ENCODE assay signal across 7 mouse cellular contexts in genomic region chr15:52458782-52459181, GRCm38 (mm10).
A peak's percentile ranks its signal among the peaks of the same experiment; 100 is the strongest.
DNase-seq lines count a peak whose midpoint lies in the region; ATAC-seq lines count a peak whose summit lies in the region.

No protein-coding gene starts in this region.

- H3K4me1 ChIP-seq in midbrain, embryonic 10.5 days = peaks cover 20% of the 10 kb centered on the region

- peak; percentile 59 for DNase-seq in WW6 (ENCODE audit: low read depth, low spot score)
- peak; percentile 94 to 95 for DNase-seq in cerebellum, postnatal 14 days
- DNase-seq in gastrocnemius, adult 18-20 months (ENCODE audit: low spot score) = peak; percentile 34
- peak; percentile 60 to 76 for DNase-seq in left cerebral cortex, adult 8-10 months (ENCODE audit: low spot score in 2 of 2)
- DNase-seq in midbrain, embryonic 10.5 days (ENCODE audit: low spot score) = peak; percentile 85
- DNase-seq in skeletal muscle tissue, adult 2 months (ENCODE audit: low read depth, low spot score) = peak; percentile 30

- no peaks in the 10 kb centered on the region for H3K27me3 ChIP-seq in midbrain, embryonic 10.5 days (ENCODE audit: low read depth, poor library complexity, severe bottlenecking)

- peak overlapping the region; percentile 63 for H3K27ac ChIP-seq in midbrain, embryonic 10.5 days (replicated peaks)

- no peak overlapping the region for H3K4me3 ChIP-seq in midbrain, embryonic 10.5 days

- no peaks in the 10 kb centered on the region for H3K9me3 ChIP-seq in midbrain, embryonic 10.5 days (replicated peaks)

- peak; percentile 58 for ATAC-seq in inflammation-experienced regulatory T-cells, adult 6 months

- no peaks in the 10 kb centered on the region for H3K36me3 ChIP-seq in midbrain, embryonic 10.5 days

- WGBS in midbrain, embryonic 10.5 days = 0% methylated on average over 3 of the region's 3 CpGs

Comparison
In these comparisons a context has a peak if more than half of its experiments do, and no peak if none do; other contexts are left out.
1. DNase-seq: peak in every context shown above with its lines; median percentile 94 in cerebellum, postnatal 14 days; 85 in midbrain, embryonic 10.5 days; 68 in left cerebral cortex, adult 8-10 months; 59 in WW6; 34 in gastrocnemius, adult 18-20 months; 30 in skeletal muscle tissue, adult 2 months.